Mouse (Mus musculus) skeletal muscle tissue, adult 2 months (tissue): Measurements from ENCODE around the gene Rhbdl3.
A peak's percentile ranks its signal among the peaks of the same experiment; 100 is the strongest.

Experiments used
- DNase-seq: peaks from one replicate; pipeline ENCODE4 v3.0.0-alpha.2; 2012; ENCODE audit warnings: low read depth, low spot score

Rhbdl3 gene

GRCm38 (mm10) chr11:80300551-80301315, at the start of gene Rhbdl3:
Gene Rhbdl3, plus strand, starts transcription at chr11:80300912.
- peak; percentile 55 for DNase-seq

- DNase-seq: no peak
Observed at GRCm38 (mm10) chr11:80264137-80264536, 36.6 kb upstream of the Rhbdl3 start.

GRCm38 (mm10) chr11:80271096-80271495, 29.6 kb upstream of the Rhbdl3 start:
- DNase-seq: no peak

- DNase-seq: no peak
Observed at GRCm38 (mm10) chr11:80275011-80275410, 25.7 kb upstream of the Rhbdl3 start.

- no peak for DNase-seq
Observed at GRCm38 (mm10) chr11:80278054-80278453, 22.7 kb upstream of the Rhbdl3 start.

- peak; percentile 78 for DNase-seq
Observed at GRCm38 (mm10) chr11:80283786-80284185, 16.9 kb upstream of the Rhbdl3 start.

- DNase-seq: peak; percentile 87
Observed at GRCm38 (mm10) chr11:80284641-80285040, 16.1 kb upstream of the Rhbdl3 start.

GRCm38 (mm10) chr11:80287150-80287549, 13.6 kb upstream of the Rhbdl3 start:
- DNase-seq: peak; percentile 61

GRCm38 (mm10) chr11:80289701-80290445, 10.8 kb upstream of the Rhbdl3 start:
- no peak for DNase-seq

- DNase-seq: no peak
Observed at GRCm38 (mm10) chr11:80291004-80291403, 9.7 kb upstream of the Rhbdl3 start.

GRCm38 (mm10) chr11:80292463-80292862, 8.2 kb upstream of the Rhbdl3 start:
- no peak for DNase-seq

GRCm38 (mm10) chr11:80295066-80295465, 5.6 kb upstream of the Rhbdl3 start:
- no peak for DNase-seq

- DNase-seq: no peak
Observed at GRCm38 (mm10) chr11:80295785-80296184, 4.9 kb upstream of the Rhbdl3 start.

- no peak for DNase-seq
Observed at GRCm38 (mm10) chr11:80299513-80300235, 1.0 kb upstream of the Rhbdl3 start.

- DNase-seq: peak; percentile 26
Observed at GRCm38 (mm10) chr11:80301316-80302045, 769 bp downstream of the Rhbdl3 start.

GRCm38 (mm10) chr11:80302046-80302390, 1.3 kb downstream of the Rhbdl3 start:
- DNase-seq: peak; percentile 65

- DNase-seq: peak; percentile 60
Observed at GRCm38 (mm10) chr11:80302536-80302935, 1.8 kb downstream of the Rhbdl3 start.

GRCm38 (mm10) chr11:80303746-80304145, 3.0 kb downstream of the Rhbdl3 start:
- no peak for DNase-seq

GRCm38 (mm10) chr11:80304846-80305245, 4.1 kb downstream of the Rhbdl3 start:
- DNase-seq: peak; percentile 25

GRCm38 (mm10) chr11:80308537-80308936, 7.8 kb downstream of the Rhbdl3 start:
- no peak for DNase-seq

GRCm38 (mm10) chr11:80311271-80311670, 10.6 kb downstream of the Rhbdl3 start:
- no peak for DNase-seq

- DNase-seq: no peak
Observed at GRCm38 (mm10) chr11:80312049-80312448, 11.3 kb downstream of the Rhbdl3 start.
